Mouse (Mus musculus) spleen, adult 18-20 months (tissue): ENCODE results near the gene Itga6.
A peak's percentile ranks its signal among the peaks of the same experiment; 100 is the strongest.

Experiments used
- DNase-seq, 2 experiments: peaks; one replicate each; pipeline ENCODE4 v3.0.0; 2022; ENCODE audit warnings: mixed read lengths in 2 of 2

Gene Itga6

DNA sequence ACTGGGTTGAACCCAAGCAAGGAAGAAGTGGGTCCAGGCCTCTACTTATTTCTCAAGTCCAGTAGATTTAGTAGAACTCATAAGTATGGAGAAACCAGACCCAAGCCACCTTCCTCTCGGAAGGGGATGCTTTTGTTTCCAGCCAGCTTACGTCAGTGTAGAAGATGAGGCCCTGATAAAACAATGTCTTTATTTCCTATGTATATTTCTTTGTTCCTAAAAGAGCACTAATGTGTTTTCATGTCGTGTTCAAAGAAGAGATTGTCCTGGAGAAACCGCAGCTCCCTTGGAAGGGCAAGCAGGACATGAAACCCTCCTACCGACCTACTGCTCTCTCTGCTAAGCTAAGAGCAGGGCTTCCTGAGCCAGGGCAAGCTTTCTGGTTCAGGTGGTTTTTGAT is 20.6 kb downstream of the Itga6 start:
- no peak for DNase-seq

- no peak for DNase-seq
These were observed 21.7 kb downstream of the Itga6 start for GRCm38 (mm10) chr2:71767019-71767610.

DNA sequence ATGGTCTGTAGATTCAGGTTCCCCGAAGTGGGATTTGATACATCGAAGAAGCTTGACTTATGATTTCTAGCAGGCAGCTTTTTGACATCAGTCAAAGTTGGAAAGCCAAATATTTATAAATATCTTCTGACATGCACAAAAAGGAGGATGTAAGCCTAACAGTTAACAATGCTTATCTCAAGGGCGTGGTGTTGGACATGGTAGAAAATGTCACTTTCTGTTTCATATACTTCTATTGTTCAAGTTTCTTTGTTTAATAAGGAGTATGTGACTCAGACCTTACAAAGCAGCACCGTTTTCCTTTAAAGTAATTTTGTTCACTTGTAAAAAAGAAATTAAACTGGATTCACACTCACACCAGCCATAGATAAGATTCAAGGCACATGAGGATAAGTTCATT is 26.3 kb downstream of the Itga6 start:
- no peak for DNase-seq

- no peak for DNase-seq
These were observed 28.3 kb downstream of the Itga6 start for GRCm38 (mm10) chr2:71773714-71774113.

GRCm38 (mm10) chr2:71774246-71774951 is 29.0 kb downstream of the Itga6 start:
- DNase-seq: no peak

GRCm38 (mm10) chr2:71775201-71775611 is 29.8 kb downstream of the Itga6 start:
- no peak for DNase-seq

DNA sequence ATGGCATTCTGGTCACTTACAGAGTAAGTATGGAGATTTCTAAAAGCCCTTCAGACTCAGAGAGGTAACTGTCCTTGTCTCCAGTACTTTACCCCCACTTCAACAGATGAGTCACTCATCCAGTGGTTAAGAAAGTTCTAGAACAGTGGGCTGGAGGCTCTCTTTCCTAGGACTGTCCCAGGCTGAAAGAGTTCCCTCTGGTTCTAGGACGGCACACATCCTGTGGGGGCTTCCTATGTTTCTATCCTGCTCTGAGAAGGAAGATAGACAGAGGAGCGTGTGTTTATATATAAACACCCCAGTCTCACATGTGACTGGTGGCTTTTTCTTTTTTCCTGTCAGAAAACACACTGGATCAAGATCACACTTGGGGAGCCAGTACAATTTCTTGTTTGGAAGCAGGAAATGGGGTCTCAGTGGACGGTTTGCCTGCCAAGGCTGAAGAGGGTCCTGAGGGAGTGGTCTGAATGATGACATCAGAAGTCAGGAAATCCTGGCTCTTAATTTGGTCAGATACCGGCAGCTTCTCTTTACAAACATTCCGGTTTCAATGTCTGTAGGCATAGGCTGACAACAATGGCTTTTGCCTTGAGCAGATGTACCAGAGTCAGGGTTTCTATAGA is 34.0 kb downstream of the Itga6 start:
- no peak for DNase-seq

- no peak for DNase-seq
These were observed 34.6 kb downstream of the Itga6 start for GRCm38 (mm10) chr2:71780016-71780415.

- no peak for DNase-seq
These were observed 39.8 kb downstream of the Itga6 start for GRCm38 (mm10) chr2:71785260-71785659.

- DNase-seq: no peak
These were observed 40.6 kb downstream of the Itga6 start for GRCm38 (mm10) chr2:71786060-71786459.

DNA sequence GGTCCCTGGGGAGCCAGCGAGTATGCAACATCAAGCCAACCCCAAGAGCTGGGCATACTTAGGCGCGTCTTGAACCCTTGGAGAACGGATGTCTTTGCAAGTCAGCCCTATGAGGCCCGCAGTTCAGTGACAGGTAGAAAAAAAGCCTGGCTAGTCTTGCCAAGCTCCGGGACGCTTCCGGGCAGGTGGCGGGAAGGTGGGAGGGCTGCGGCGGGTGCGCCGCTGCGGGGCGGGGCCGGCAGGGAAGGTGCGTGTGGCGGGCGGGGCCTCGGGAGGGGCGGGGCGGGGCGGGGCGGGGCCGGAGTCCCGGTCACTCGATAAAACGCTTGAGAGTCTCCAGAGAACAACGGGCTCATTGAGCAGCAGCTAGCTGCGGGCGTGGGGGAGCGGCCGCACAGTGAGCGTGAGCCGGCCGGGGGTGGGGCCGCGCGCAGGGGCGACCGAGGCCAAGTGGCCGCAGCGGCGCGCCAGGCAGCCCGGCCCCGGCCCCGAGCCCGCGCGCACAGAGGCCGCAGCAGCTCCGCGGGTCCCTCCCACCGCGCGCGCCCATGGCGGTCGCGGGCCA is 41.3 kb downstream of the Itga6 start:
- DNase-seq: peak; percentile 63 to 69

DNA sequence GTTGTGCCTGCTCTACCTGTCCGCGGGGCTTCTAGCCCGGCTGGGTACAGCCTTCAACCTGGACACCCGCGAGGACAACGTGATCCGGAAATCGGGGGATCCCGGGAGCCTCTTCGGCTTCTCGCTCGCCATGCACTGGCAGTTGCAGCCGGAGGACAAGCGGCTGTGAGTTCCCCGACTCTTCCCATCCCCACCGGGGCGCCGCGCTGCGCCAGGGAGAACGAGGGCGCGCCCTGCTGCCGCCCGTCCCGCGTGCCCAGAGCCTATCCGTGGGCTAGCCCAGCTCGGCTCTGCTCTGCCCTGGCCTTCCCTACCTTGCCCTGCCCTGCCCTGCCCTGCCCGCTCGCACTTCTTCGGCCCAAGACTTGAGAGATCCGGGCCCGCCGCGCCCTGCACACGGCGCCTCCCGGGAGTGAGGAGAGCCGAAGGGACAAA is 41.8 kb downstream of the Itga6 start:
- peak in 1 of 2 experiments; percentile 62 for DNase-seq

DNA sequence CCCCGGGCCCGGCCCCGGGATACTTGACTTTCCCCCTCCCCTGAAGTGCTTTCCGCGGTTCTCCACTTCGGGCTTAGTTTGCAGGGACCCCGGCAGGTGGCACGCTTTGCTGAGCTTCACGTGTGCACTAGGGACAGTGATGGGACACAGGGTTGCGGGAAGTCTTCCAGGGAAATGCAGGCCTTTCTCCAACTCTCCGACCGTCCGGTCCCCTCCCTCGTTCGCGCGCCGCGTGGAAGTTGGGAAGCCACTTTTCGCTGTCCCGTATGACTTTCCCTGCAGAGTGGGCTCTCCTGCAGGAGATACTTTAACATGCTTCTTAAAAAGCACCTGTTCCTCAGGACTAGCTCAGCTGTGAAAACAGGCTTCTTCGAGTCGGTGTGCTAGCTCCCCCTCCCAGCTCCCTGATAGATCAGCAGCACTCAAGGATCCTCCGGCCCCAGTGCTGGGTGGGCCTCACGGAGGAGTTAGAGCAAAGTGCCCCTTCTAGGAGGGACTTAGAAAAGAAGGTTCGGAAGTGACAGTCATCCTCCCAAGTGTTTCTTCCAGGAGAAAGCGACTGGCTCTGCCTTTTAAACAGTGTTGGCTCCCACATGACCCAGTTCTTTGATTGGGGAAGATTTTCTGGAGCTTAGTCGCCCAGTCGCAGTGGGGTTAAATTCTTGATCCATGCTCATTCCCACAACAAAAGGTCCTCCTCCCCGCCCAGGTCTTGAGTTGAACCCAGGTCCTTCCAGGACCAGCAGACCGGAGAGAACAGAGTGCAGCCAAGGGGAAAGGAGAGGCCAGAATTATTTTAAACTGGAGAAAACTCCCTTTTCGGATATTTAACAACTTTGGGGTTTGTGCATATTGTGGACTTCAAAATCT is 42.4 kb downstream of the Itga6 start:
- DNase-seq: no peak

DNA sequence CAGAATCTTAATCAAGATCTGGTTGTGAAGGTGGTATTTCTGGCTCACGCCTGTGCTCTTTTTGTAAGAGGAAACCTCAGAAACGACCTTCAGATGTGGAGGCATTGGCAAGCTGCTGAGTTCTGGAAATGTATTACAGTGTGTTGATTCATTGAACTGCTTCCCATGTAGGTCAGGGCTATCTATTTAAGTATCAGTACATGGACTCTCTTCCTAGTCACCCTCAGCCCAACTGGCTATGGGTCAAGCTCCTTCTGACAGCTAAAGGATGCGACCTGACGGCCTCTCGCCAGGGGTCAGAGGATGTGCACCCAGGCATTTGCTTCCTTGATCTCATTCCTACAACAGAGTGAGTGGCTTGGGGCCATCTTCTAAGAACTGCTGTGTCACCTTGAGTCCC is 45.3 kb downstream of the Itga6 start:
- no peak for DNase-seq

- no peak for DNase-seq
These were observed 45.8 kb downstream of the Itga6 start for GRCm38 (mm10) chr2:71791203-71791602.

GRCm38 (mm10) chr2:71794139-71794538 is 48.7 kb downstream of the Itga6 start:
- no peak for DNase-seq

DNA sequence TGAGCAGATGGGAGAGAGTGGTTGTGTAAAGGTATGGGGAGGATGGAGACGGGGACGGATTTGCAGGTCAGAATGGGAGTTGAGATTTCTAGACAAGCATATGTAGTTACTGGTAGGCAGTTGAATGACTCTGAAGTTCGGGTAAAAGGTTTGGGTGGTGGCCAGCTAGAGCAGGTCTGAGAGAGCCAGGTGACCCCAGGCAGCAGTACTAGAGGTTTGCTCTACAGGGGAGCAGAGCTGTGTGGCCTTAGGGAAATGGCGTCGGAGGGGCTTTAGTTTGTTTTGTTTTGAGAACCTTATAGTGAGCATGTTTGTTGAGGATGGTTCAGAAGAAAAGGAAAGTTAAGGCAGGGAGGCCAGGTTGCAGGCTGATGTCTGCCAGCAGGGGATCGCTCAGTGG is 51.4 kb downstream of the Itga6 start:
- DNase-seq: no peak

DNA sequence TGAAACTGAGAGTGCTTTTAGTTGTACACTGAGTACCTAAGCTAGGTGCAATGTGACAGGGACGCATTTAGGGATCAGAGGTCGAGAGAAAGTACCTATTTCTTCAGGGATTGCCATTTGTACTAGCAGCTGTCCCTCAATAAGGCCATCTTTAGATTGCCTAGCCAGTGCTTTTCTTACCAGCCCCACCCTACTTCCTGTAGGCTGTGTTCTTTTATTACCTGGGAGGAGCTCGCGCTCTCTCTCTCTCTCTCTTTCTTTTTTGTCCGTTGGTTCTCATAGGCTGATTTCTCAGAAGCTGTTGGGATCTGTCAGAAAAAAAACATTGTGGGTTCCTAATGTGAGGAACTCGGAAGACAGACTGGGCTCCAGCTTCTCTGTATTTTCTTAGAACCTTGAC is 55.4 kb downstream of the Itga6 start:
- no peak for DNase-seq

DNA sequence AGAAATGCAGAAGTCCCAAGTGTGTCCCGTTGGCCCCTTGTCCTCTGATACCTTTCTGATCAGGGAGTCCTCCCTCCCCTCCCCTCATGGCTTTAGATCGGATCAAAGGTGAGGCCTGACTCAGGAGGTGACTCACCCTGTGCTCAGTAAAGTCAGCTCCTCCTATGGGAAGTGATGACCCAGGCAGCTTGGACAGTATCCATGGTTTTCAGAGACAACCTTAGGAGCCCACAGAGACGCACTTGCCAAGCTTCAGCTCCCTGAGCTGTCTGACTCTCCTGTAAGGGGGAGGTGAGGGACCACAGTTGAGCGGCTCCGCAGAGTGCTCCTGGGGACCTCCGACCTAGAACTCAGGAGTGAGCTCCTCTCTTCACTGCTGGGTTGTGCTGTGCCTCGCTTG is 56.3 kb downstream of the Itga6 start:
- no peak for DNase-seq

DNA sequence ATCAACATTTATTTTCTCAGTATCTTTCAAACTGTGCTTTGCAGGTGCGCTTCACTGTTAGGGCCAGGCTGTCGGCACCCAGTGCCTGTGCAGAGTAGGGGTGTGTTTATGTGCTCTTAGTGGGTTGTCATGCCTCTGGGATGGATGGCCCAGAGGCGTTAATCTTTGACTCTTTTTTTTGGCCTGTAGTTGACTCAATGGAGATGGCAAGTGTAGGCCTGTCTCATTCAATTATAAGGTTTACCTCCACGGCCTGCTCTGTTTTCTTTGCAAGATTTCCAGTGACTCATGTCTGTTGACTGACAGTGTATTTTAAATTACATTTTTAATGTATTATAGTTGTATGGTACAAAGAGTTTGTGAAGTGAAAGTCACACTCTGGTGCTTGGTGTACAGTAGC is 56.7 kb downstream of the Itga6 start:
- no peak for DNase-seq

GRCm38 (mm10) chr2:71805120-71805519 is 59.7 kb downstream of the Itga6 start:
- DNase-seq: no peak

DNA sequence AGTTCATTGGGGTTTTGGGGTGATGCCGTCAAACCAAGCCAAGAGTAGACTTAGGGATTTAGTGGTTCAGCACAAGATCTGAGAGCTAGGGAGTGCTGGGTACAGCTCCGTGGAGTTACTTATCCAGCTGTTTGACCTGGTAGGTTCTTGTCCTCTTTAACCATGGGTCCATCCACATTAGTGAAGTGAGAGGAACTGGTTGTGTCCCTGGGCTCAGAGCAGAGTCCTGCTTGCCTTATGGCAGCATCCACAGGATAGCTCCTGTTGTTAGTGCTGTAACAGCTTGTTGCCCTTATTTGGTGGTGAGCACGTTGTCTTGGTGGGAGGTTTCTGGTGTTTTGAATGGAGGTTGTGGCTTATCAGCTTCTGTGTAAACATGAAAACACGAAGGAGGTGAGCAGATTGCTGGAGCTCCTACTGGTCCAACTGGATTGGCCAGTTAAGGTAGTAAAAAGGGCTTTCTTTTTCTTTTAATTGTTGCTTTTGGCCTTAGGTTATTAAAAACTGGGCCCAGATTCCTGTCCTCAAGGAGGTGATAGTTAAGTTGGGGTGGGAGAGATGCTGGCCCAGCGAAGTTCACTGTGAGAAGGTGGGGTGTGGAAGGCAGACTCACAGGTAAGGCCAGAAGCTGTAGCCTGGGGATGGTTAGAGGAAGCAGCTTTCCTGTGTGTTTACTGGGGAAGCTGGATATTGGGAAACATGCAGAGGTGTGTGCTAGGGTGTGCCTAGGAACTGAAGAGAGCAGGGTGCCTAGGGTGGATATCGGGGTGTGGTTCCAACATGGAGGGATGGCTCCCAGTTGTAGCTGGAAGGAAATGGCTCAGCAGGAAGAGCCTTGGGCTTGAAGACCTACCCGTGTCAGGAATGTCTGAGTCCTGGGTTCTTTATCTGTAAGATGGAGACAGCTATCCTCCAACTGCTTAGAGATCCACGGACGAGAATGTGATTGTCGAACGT is 60.5 kb downstream of the Itga6 start:
- no peak for DNase-seq
